Mouse (Mus musculus) hindbrain, embryonic 10.5 days (tissue): ENCODE measurements around the gene Gabrr1. TPM values are rescaled to one million over a fixed set of nuclear protein-coding genes. Genes with fewer than 3 reads are reported as not detected.
"Not testable (repeated sequence)": the region's sequence is repeated elsewhere in the genome, so short reads cannot be mapped to it uniquely, and the experiment has no call there.

Experiments
- DNase-seq: peaks from one replicate; pipeline ENCODE4 v3.0.0-alpha.2; 2017; ENCODE audit warnings: low spot score
- H3K27ac ChIP-seq: fragments of 300-500 bp; sonication (generic); 2 replicates; pipeline ENCODE4 v1.5.1; 2016; ENCODE audit warnings: mild to moderate bottlenecking, moderate library complexity
- H3K27me3 ChIP-seq: fragments of 300-500 bp; sonication (generic); 2 replicates; pipeline ENCODE4 v1.6.1; 2016; ENCODE audit warnings: mild to moderate bottlenecking; ENCODE audit not compliant: poor library complexity, insufficient read depth, severe bottlenecking
- H3K36me3 ChIP-seq: fragments of 300-500 bp; sonication (generic); 2 replicates; pipeline ENCODE4 v1.6.1; 2016; ENCODE audit warnings: mild to moderate bottlenecking, moderate library complexity
- H3K4me1 ChIP-seq: fragments of 300-500 bp; sonication (generic); replicated peaks from 2 replicates; pipeline ENCODE4 v1.6.1; 2016; ENCODE audit warnings: mild to moderate bottlenecking
- H3K4me3 ChIP-seq: fragments of 300-500 bp; sonication (generic); 2 replicates; pipeline ENCODE4 v1.5.1; 2016; ENCODE audit warnings: mild to moderate bottlenecking, moderate library complexity
- H3K9me3 ChIP-seq: fragments of 300-500 bp; sonication (generic); 2 replicates; pipeline ENCODE4 v1.6.1; 2016; ENCODE audit warnings: mild to moderate bottlenecking, moderate library complexity
- WGBS: fragments of 180-500 bp; shearing (Covaris S2); methylation state at CpG from one replicate; pipeline ENCODE4 v1.1.7; 2016; 5-methylcytosine and 5-hydroxymethylcytosine counted together
- polyA plus RNA-seq: library from polyadenylated mRNA; unstranded; fragments of >200 nt; fragmentation: Nextera tagmentation; extraction: Ambion mirVana; gene quantifications from 2 replicates; pipeline ENCODE4 v1.2.1, GENCODE M21; 2016

The Gabrr1 gene
- 0.06 and 0.61 TPM in 2 replicates for polyA plus RNA-seq

GRCm38 (mm10) chr4:33132221-33132620 lies at the start of gene Gabrr1:
TSS of gene Gabrr1 (plus strand) at chr4:33132521.
- Histone ChIP-seq H3K4me1 (no peaks in the 10 kb centered on the region), H3K9me3 (no peaks in the 10 kb centered on the region), H3K4me3 (no peak within 1 kb of the TSS), H3K27me3 (no peaks in the 10 kb centered on the region), H3K36me3 (no peaks in the 10 kb centered on the region), H3K27ac (no peak within 1 kb of the TSS)
- no peak for DNase-seq
- WGBS: 82% methylated on average over 11 of the region's 11 CpGs

- Histone ChIP-seq H3K4me1 (no peaks in the 10 kb centered on the region), H3K27ac (no peak overlapping the region), H3K9me3 (0 out of 2 replicates have a peak, but pooled peaks cover 6% of the 10 kb centered on the region), H3K27me3 (no peaks in the 10 kb centered on the region), H3K4me3 (no peak overlapping the region), H3K36me3 (no peaks in the 10 kb centered on the region)
- peak; percentile 0 for DNase-seq
- WGBS: 82% methylated on average over 6 of the region's 6 CpGs
Measured at GRCm38 (mm10) chr4:33099118-33099694, 33.1 kb upstream of the Gabrr1 start.

- no peaks in the 10 kb centered on the region for H3K4me1 ChIP-seq
- no peaks in the 10 kb centered on the region for H3K36me3 ChIP-seq
- H3K9me3 ChIP-seq: 0 out of 2 replicates have a peak, but pooled peaks cover 3% of the 10 kb centered on the region
- H3K27me3 ChIP-seq: no peaks in the 10 kb centered on the region
- H3K27ac ChIP-seq: no peak overlapping the region
- WGBS: 92% methylated on average over 14 of the region's 14 CpGs
- DNase-seq: no peak
- no peak overlapping the region for H3K4me3 ChIP-seq
Measured at GRCm38 (mm10) chr4:33109720-33110458, 22.4 kb upstream of the Gabrr1 start.

- no peaks in the 10 kb centered on the region for H3K4me1 ChIP-seq
- no peaks in the 10 kb centered on the region for H3K36me3 ChIP-seq
- 0 out of 2 replicates have a peak, but pooled peaks cover 7% of the 10 kb centered on the region for H3K9me3 ChIP-seq
- DNase-seq: no peak
- H3K27ac ChIP-seq: no peak overlapping the region
- H3K4me3 ChIP-seq: no peak overlapping the region
- H3K27me3 ChIP-seq: no peaks in the 10 kb centered on the region
- 85% methylated on average over 7 of the region's 7 CpGs for WGBS
Measured at GRCm38 (mm10) chr4:33110845-33111244, 21.5 kb upstream of the Gabrr1 start.

GRCm38 (mm10) chr4:33111358-33111757 lies 21.0 kb upstream of the Gabrr1 start:
- WGBS: 88% methylated on average over 9 of the region's 9 CpGs
- no peak overlapping the region for H3K27ac ChIP-seq
- H3K4me3 ChIP-seq: no peak overlapping the region
- DNase-seq: no peak
- no peaks in the 10 kb centered on the region for H3K27me3 ChIP-seq
- H3K4me1 ChIP-seq: no peaks in the 10 kb centered on the region
- H3K36me3 ChIP-seq: no peaks in the 10 kb centered on the region
- H3K9me3 ChIP-seq: 0 out of 2 replicates have a peak, but pooled peaks cover 7% of the 10 kb centered on the region

GRCm38 (mm10) chr4:33112866-33113265 lies 19.5 kb upstream of the Gabrr1 start:
- not testable (repeated sequence) for H3K27ac ChIP-seq, H3K4me1 ChIP-seq, H3K9me3 ChIP-seq, H3K27me3 ChIP-seq, H3K4me3 ChIP-seq, H3K36me3 ChIP-seq, DNase-seq
- WGBS: 94% methylated on average over 14 of the region's 14 CpGs

- WGBS: 7% methylated on average over 3 of the region's 3 CpGs
- H3K36me3 ChIP-seq, H3K27ac ChIP-seq, H3K9me3 ChIP-seq, H3K4me1 ChIP-seq, H3K27me3 ChIP-seq, H3K4me3 ChIP-seq: not testable (repeated sequence)
- DNase-seq: peak; percentile 75
Measured at GRCm38 (mm10) chr4:33119118-33119517, 13.2 kb upstream of the Gabrr1 start.

- WGBS: 80% methylated on average over 6 of the region's 6 CpGs
- no peak overlapping the region for H3K4me3 ChIP-seq
- peak; percentile 8 for DNase-seq
Measured at GRCm38 (mm10) chr4:33124493-33124892, 7.8 kb upstream of the Gabrr1 start.

GRCm38 (mm10) chr4:33125409-33126084 lies 6.8 kb upstream of the Gabrr1 start:
- Histone ChIP-seq H3K27me3 (no peaks in the 10 kb centered on the region), H3K27ac (no peak overlapping the region), H3K4me3 (no peak overlapping the region), H3K9me3 (no peaks in the 10 kb centered on the region), H3K4me1 (no peaks in the 10 kb centered on the region), H3K36me3 (no peaks in the 10 kb centered on the region)
- 84% methylated on average over 10 of the region's 10 CpGs for WGBS
- DNase-seq: no peak

More at GRCm38 (mm10) chr4:33124493-33124892, 7.8 kb upstream of the Gabrr1 start:
- Histone ChIP-seq H3K36me3 (no peaks in the 10 kb centered on the region), H3K4me1 (no peaks in the 10 kb centered on the region), H3K9me3 (no peaks in the 10 kb centered on the region), H3K27ac (no peak overlapping the region), H3K27me3 (no peaks in the 10 kb centered on the region)

- DNase-seq: no peak
- H3K4me1 ChIP-seq: 0 out of 2 replicates have a peak, but pooled peaks cover 2% of the 10 kb centered on the region
- peaks cover 5% of the 10 kb centered on the region; the same call in 1 of the 2 replicates for H3K27me3 ChIP-seq
- 56% methylated on average over 20 of the region's 20 CpGs for WGBS
- H3K36me3 ChIP-seq: no peaks in the 10 kb centered on the region
- no peak overlapping the region for H3K27ac ChIP-seq
- H3K9me3 ChIP-seq: no peaks in the 10 kb centered on the region
- no peak overlapping the region for H3K4me3 ChIP-seq
Measured at GRCm38 (mm10) chr4:33146679-33147291, 14.5 kb downstream of the Gabrr1 start.

GRCm38 (mm10) chr4:33147825-33148224 lies 15.5 kb downstream of the Gabrr1 start:
- WGBS: 17% methylated on average over 2 of the region's 2 CpGs
- no peaks in the 10 kb centered on the region for H3K9me3 ChIP-seq
- H3K36me3 ChIP-seq: no peaks in the 10 kb centered on the region
- peak; percentile 55 for DNase-seq
- H3K4me1 ChIP-seq: 0 out of 2 replicates have a peak, but pooled peaks cover 2% of the 10 kb centered on the region
- H3K4me3 ChIP-seq: no peak overlapping the region
- no peak overlapping the region for H3K27ac ChIP-seq
- H3K27me3 ChIP-seq: peaks cover 5% of the 10 kb centered on the region; the same call in 1 of the 2 replicates

GRCm38 (mm10) chr4:33149150-33149549 lies 16.8 kb downstream of the Gabrr1 start:
- H3K36me3 ChIP-seq: no peaks in the 10 kb centered on the region
- peaks cover 5% of the 10 kb centered on the region; the same call in 1 of the 2 replicates for H3K27me3 ChIP-seq
- no peak for DNase-seq
- H3K4me1 ChIP-seq: 0 out of 2 replicates have a peak, but pooled peaks cover 2% of the 10 kb centered on the region
- H3K4me3 ChIP-seq: no peak overlapping the region
- 50% methylated on average over 7 of the region's 7 CpGs for WGBS
- H3K9me3 ChIP-seq: no peaks in the 10 kb centered on the region
- no peak overlapping the region for H3K27ac ChIP-seq
